Mouse (Mus musculus): ENCODE measurements around the gene Greb1.

The Greb1 gene

DNA sequence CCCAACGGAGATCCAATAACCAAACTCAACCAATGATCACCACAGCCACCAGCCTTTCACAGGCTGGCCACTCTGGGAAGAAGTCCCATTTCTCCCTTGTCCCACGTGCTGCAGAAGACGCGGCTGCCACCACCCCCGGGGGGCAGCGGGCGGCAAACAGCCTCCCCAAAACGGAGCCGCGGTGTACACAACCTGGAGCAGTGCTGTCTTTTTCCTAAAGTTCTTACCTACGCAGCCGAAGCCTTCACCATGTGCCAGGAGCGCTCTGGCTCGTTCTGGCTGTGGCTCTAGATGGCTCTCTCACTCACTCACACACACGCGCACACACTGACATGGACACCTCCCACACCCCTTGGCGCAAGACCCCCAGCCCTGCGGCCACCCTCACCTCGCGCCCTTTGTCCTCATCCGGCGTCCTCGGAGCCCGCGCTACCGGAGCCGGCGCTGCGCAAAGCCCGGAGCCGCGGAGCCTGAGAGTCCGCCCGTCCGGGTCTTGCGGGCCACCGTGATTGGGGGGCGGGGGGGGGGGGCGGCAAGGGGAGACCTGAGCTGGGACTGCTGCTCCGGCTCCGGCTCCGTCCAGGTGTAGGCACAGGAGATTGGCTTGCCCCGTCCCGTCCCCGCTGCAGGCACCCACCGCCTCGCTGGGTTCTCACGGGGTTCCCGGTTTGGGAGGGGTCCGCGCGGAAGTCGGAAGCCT lies at the start of gene Greb1:
TSS of gene Greb1 (minus strand) at position 628 of the 700 bp plus-strand sequence.
- DNase-seq (ENCODE audit: low read depth, low spot score), result peak; percentile 32

DNA sequence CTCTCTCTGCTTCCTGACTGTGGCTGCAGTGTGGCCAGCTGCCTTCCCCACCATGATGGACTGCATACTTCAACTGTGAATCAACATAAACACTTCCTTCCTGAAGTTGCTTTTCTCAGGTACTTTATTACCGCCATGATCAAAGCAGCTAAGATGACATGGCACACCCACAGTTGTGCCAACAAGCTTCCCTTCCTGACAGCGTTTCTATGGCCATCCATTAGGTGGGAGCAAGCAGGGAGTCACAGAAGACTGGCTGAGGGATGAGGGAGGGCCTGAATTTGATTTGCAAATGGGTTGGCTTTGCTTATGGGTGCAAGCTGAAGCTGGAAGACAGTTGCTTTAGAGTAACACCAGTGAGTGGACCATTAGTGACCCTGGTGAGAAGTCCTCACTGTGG lies 49.1 kb upstream of the Greb1 start:
- DNase-seq (ENCODE audit: low read depth, low spot score), result no peak

DNA sequence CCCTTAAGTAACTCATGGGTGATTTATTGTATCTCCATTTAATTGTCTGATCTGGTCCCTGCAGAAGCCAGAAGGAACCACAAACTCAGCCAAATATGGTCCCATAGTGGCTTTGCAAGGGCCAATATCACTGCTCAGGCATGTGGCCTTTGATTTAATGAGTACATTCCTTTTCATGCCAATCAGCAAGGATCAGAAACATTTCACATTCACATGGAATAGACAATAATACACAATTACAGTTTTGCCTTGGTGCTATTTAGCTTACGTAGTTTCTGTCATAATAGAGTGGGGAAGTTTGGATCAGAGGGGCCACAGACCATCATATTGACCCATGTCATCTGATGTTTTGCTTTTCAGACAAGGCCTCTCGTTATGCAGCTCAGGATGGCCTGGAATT lies 47.8 kb upstream of the Greb1 start:
- no peak for DNase-seq (ENCODE audit: low read depth, low spot score)

DNA sequence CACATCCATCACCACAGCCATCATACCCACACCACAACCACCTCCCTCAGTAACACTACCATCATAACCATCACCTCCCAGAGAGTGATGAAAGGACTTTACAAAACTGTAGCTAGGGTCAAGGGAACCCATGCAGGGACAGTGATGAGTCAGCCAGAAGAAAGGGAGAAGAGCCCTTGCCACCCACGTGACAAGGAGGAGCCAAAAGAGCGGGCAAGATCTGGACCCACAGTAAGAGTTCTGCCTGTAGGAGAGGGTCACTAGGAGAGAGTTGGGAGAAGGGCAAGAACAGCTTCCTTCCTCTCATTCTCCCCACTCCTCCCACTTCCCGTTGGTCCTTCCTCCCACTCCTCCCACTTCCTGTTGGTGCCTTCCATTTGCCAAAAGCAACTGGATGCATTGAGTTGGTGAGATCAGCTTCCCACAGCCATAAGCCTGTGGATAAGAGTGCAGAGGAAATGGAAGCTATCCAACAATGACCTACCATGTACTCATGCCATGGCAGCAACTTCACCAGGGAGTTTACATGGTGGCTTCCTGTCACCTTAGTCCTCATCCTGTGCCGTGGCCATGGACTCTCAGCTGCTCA lies 46.6 kb upstream of the Greb1 start:
- no peak for DNase-seq (ENCODE audit: low read depth, low spot score)

DNA sequence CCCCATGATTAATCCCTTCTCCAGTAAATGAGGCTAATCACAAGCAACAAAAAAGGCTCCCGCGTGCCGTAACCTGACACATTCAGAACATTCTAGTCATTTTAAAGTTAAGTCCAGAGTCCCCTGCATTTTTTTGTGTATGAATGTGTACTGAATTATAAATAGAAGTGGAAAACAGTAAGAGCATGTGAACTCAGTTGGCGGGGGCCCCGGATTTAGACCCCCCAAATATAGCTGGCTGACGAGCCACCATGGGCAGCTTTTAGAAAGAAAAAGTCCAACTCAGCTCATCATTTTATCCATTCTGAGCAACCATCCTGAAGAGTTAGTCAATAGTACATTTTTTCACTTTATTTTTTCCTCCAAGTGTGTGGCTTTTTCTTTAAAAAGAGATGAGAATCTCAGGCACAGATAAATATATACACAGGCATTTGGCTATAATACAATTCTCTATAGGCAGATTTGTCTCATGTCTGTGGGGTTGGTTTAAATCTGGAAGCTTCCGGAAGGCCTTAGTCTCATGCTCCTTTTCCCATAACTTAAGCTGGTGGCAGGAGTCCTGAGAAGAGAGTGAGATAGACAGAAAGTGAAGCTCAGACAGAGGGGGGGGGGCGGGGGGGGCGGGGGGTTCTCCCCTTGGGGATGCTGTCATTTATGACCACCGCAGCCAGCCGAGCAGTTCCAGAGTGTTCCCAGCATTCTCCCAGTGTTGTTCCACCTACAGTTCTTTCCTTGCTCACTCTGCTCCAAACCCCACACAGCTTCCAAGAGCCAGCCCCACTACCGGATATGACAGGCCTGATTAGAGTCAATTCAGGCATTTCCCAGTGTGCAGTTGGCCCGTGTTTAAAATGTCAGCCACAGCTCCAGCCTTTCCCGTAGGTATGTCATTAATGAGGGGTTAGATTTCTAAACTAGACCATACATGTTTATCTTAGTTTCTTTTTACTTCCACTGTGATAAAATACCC lies 44.2 kb upstream of the Greb1 start:
- no peak for DNase-seq (ENCODE audit: low read depth, low spot score)

DNA sequence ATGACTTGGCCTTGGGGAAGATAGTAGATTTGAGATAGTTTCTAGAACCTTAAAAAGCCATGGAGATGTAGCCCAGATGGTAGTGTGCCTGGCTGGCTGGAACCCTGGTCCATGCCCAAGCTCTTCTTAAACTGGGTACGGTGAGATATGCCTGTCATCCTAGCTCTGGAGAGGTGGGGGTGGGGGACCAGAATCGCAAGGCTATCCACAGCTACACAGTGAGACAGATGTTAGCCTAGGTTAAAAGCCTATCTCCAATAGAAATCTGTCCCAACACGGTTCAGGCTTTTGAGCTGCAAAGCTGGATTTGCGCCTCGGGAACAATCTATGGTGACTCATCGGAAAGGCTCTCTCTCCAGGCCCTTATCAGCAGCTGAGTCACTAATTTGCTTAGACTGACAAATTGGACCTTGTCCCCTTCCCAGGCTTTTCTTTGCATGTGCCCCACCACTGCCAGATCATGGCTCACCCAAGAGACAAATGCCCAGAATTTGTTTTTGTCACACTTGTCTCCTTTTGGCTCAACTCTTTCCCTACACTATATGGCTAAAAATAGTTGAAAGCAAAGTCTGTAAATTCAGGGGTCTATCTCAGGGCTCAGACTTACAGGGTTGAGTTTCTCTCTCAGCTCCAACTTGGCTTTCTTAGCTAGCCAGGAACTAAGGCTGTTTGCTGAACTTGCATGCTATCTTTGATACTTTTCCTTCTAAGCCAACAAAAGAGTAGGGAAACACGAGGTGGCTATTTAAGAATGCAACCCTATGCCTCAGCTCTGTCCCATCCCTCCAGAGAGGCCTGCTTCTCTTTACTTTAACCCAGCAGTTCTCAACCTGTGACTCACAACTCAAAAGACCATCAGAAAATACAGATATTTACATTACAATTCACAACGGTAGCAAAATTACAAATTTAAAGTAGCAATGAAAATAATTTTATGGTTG lies 40.4 kb upstream of the Greb1 start:
- no peak for DNase-seq (ENCODE audit: low read depth, low spot score)

DNA sequence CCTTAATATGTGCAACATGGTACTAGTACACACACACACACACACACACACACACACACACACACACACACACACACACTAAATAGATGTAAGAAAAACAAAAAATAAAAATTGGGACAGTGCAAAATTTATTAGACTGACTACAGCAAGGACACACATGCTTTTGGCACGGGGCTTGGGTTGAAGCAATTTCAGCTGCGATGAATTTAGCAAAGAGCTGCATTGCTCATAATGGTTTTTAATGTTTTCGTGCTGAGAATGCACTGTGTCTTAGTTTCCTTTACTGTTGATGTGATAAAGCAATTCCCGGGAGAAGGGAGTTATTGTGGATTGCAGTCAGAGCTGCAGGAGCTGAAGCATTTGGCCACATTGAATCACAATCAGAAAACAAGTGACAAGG lies 37.1 kb upstream of the Greb1 start:
- DNase-seq (ENCODE audit: low read depth, low spot score), result no peak

DNA sequence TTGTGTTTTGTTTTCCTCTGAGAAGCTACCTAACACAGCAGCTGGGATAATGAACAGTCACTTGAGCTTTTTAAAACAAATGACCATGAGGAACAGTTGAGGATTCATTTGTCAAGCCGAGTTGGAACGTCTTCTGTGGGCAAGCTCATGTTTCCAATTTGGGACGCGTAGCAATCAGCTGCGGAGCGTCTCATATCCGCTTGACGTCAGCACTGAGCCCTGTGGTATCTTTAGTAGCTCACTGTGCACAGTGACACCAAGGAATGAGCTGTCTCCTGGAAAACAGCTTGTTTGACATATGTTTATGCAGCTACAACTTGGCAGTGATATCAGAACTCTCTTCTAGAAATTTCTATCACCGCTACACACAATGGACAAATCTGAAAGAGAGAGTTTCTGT lies 35.5 kb upstream of the Greb1 start:
- no peak for DNase-seq (ENCODE audit: low read depth, low spot score)

DNA sequence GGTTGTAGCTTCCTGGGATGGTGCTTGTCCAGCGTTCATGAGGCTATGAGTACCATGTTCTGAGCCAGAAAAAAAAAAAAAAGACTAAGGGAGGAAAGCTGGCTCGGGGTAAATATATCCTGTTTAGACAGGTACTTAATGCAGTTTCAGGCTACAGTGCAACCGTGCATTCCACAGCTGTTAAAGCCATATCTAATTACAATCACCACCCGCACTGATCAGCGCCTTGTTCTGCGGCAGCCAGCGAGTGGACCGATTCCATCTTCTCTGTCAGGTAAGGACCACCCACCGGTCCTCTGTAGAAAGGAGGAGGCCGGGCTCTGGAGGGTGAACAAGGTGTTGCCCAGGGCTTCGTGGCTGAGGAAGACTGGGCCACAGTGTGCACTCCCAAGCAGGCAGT lies 34.0 kb upstream of the Greb1 start:
- no peak for DNase-seq (ENCODE audit: low read depth, low spot score)

DNA sequence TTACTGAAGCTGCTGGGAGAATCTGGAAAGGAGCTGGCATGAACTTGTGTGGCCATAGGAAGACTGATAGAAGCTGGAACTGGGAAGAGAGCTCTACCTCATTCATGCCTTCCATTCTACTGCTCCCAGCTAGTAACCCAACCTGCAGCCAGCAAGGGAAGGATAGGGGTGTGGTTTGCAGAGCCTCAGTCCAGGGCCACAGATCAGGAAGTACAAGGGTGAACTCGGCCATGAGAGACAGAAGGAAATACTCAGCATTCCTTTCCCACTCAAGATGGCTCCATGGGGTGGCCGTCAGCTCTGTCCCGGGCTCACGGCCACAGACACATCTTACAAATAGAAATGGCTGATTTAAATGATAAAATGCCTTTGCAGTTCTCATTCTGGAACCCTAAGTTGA lies 30.4 kb upstream of the Greb1 start:
- DNase-seq (ENCODE audit: low read depth, low spot score), result peak; percentile 10

DNA sequence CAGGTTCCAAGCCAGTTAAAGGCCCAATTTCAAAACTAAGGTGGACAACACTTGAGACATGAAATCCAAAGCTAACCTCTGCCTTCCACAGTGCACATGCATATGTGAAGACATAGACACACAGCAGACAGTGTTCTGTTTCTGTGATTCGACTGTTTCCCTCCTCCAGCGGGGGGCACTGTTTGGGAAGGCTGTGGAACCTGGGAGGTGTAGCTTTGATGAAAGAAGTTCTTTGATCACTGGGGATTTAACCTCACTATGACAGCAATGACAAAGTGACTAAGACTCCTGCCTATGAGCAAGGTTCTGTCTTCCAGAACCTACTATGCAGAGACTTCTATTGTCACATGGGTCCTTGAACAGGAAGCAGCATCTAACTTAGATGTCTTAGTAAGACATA lies 29.1 kb upstream of the Greb1 start:
- DNase-seq (ENCODE audit: low read depth, low spot score), result no peak

DNA sequence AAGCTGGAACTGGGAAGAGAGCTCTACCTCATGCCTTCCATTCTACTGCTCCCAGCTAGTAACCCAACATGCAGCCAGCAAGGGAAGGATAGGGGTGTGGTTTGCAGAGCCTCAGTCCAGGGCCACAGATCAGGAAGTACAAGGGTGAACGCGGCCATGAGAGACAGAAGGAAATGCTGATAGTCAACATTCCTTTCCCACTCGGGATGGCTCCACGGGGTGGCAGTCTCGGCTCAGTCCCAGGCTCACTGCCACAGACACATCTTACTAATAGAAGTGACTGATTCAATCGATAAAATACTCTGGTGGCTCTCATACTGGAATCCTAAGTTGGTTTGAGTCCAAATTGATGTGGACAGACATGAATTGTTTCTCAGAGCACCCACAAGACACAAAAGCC lies 27.8 kb upstream of the Greb1 start:
- peak; percentile 34 for DNase-seq (ENCODE audit: low read depth, low spot score)

DNA sequence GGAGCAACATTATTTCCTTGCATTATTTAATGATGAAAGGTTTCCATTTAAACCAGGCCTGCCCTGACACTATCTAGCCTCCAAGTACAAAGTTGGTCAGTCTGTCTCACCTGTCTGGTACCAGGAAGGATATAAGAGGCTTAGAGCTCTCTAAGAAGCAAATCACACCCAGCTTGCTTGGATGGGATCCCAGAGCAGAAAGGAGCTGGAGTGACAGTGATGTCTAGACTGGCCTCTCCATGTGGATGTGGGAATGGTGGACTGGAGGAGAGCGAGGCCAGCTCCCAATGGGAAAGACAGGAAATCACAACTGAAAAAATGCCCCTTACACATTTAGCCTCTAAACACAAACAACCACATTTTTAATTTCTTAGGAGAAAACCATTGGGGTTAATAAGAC lies 23.0 kb upstream of the Greb1 start:
- no peak for DNase-seq (ENCODE audit: low read depth, low spot score)

DNA sequence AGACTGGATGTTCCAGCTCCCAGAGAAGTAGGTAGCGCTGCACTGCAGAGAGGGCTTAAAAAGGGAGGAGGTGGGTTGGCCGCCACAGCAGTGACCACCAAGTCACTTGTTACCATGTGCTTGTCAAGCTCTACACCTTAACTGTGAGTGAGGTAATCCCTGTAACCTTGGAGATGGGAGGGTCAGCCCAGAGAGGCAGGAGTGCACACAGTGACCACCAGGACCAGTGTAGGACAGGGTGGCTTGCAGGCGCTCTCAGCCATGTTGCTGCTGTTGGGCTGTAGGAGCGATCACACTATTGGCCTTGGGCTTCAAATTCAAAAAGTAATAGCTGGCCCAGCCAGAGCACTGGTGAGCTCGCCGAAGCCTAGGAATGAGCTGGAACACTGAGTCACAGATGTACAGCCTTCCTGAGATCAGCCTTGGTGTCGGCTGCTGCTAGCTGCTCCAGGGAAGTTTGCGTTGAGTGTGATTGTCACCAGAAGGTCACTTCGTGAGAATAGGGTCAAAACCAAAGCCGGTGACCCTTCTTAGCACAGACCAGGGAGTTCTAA lies 21.6 kb upstream of the Greb1 start:
- no peak for DNase-seq (ENCODE audit: low read depth, low spot score)

DNA sequence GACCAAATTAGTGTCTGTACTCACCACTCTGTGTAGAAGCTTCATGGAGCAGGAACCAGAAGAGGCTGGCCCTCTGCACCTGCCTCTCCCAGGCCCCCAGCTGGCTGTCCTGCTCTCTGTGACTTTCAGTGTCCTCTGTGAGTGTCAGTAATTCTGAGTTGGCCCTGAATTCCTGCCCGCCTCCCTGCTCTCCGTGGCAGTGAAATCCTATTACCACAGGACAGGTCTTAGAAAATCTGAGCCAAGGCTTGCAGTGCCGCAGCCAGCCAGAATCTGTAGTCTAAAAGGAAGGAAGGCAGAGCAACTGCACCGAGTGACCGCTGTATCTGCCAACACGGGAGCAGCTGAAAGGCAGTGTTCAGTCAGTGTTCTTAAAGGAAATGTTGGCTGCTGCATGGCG lies 20.1 kb upstream of the Greb1 start:
- no peak for DNase-seq (ENCODE audit: low read depth, low spot score)

DNA sequence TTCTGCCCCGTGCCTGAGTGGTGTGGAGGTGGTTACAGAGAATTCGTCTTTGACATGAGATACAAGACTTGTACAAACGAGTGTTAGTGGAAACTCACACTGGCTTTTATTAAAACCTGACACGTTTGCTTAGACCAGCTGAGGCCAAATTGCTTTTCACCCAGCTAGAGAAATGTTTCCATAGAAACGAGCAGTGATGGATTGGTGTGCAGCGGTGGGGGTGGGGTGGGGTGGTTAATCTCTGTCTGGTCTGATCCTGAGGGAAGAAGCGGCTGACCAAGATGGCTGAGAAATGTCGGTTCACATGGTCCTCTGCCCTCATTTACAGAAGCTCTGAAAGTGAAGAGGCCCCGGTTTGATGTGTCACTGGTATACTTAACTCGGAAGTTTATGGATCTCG lies 17.8 kb upstream of the Greb1 start:
- no peak for DNase-seq (ENCODE audit: low read depth, low spot score)

DNA sequence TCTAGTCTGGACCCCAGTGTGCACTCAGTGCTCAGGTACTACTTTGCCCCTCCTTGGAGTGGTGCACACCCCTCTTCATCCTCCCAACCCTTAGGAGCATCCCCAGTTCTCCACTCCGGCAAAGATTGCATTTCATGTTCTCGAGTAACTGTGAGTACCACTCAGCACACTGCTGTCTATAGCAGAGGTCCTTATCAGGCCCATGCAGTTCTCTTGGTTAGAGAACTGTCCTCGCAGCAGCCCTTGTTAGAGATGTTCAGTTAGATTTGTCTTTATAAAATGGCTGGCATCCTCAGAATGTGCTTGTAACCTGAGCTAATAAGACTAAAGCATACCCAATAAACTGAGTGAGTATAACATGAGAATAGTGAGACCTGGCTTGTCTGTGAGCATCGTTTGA lies 16.5 kb upstream of the Greb1 start:
- no peak for DNase-seq (ENCODE audit: low read depth, low spot score)

DNA sequence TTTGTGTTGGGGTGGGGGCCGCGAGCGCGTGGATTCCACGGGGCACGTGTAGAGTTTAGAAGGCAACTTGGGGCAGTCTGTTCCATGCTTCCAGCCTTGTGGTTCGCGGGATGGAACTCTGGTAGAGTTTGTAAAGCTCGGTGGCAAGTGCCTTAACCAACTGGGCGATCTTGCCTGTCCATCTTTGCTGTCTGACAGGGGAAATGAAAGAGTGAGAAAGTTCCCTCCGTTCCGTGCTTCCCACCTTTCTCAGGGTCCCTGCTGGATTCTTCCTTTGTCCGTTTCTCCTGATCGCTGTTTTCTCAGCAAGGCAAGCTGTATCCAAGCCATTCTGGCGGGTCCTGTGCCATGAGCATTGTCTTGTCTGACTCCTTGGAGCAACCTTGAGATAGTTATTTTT lies 10.8 kb upstream of the Greb1 start:
- DNase-seq (ENCODE audit: low read depth, low spot score), result no peak

DNA sequence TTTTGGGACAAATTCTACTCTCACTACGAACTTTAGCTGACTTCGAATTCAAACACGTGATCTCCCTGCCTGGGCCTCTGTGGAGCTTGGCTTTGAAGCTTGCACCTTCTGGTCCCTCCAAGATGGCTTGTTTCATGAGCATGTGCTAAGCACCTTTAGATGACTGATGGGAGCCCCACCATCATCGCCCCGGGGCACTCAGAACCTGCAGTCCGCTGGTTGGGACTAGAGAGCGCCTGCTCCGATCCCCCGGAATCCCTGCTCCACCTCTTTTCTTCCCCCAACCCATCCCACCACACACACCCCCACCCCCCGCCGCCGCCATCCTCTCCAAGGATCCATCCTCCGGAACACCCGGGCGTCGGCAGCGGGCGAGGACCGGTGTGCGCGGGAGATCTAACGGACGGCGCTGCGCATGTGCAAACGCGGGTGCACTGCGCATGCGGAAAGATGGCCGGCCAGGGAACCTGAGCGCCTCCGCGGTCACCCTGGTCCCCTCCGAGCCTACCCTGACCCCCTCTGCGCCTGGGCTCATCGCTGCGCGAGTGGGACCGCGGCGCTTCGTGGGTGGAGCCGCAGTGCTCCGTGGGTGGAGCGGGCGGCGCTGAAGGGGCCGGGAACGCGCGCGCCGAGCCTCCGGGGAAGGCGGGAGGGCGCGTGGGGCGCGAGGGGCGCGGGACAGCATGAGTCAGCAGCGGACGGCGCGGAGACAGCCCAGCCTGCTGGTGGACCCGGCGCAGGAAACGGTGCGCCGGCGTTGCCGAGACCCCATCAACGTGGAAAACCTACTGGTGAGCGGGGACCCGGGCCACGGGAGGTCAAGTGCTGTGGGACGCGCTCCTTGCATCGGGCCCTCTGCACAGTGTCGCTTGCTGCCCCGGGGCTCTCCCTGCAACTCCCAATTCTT lies 10.1 kb upstream of the Greb1 start, which contains the start of gene E2f6:
TSS of gene E2f6 (plus strand) at position 439 of the 907 bp plus-strand sequence.
- DNase-seq (ENCODE audit: low read depth, low spot score), result peak; percentile 70

DNA sequence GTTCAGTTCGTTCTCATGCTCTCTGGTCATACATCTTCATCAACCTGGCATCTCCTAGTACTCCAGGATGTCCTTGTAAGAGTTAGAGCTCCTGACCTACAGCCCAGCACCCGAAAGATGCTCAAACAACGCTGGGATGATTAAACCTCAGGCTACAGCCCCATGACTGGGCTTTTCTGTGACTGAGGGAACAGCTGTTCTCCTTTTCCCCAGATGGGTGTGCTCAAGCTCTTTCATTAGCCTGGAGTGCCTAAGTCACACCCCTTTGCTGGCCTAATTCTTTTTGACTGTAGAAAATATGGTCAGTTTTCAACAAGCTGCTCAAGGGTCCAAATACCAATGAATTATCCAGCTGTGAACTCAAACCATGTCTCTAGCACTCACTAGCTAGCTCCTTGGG lies 7.4 kb upstream of the Greb1 start:
- peak; percentile 43 for DNase-seq (ENCODE audit: low read depth, low spot score)
